Mouse (Mus musculus) limb, embryonic 12.5 days (tissue): ENCODE results near the gene Galnt6. TPM values are rescaled to one million over a fixed set of nuclear protein-coding genes. Genes with fewer than 3 reads are reported as not detected.

Source experiments
- ATAC-seq: fragments of 200-750 bp; cut with Nextera tagmentation; 2 replicates; pipeline ENCODE4 v1.8.0; 2017; ENCODE audit warnings: low read depth, moderate TSS enrichment; ENCODE audit not compliant: insufficient number of reproducible peaks, insufficient read depth, low FRiP score, low TSS enrichment
- H3K27ac ChIP-seq: fragments of 300-500 bp; sonication (generic); 2 replicates; pipeline ENCODE4 v1.5.1; 2016; ENCODE audit warnings: mild to moderate bottlenecking, moderate library complexity
- H3K27me3 ChIP-seq: fragments of 300-500 bp; sonication (generic); 2 replicates; pipeline ENCODE4 v1.6.1; 2016; ENCODE audit warnings: mild to moderate bottlenecking, moderate library complexity
- H3K36me3 ChIP-seq: fragments of 300-500 bp; sonication (generic); 2 replicates; pipeline ENCODE4 v1.6.1; 2016; ENCODE audit warnings: mild to moderate bottlenecking, moderate library complexity
- H3K4me1 ChIP-seq: fragments of 300-500 bp; sonication (generic); replicated peaks from 2 replicates; pipeline ENCODE4 v1.6.1; 2016
- H3K4me2 ChIP-seq: fragments of 300-500 bp; sonication (generic); 2 replicates; pipeline ENCODE4 v1.6.1; 2016; ENCODE audit warnings: mild to moderate bottlenecking, moderate library complexity
- H3K4me3 ChIP-seq: fragments of 300-500 bp; sonication (generic); replicated peaks from 2 replicates; pipeline ENCODE4 v1.5.1; 2016; ENCODE audit warnings: mild to moderate bottlenecking
- H3K9ac ChIP-seq: fragments of 300-500 bp; sonication (generic); replicated peaks from 2 replicates; pipeline ENCODE4 v1.6.1; 2016; ENCODE audit warnings: mild to moderate bottlenecking, moderate library complexity
- H3K9me3 ChIP-seq: fragments of 300-500 bp; sonication (generic); 2 replicates; pipeline ENCODE4 v1.6.1; 2016; ENCODE audit warnings: mild to moderate bottlenecking, moderate library complexity
- WGBS: fragments of 180-500 bp; shearing (Covaris S2); methylation state at CpG from one replicate; pipeline ENCODE4 v1.1.7; 2016; 5-methylcytosine and 5-hydroxymethylcytosine counted together
- polyA plus RNA-seq: library from polyadenylated mRNA; unstranded; fragments of >200 nt; fragmentation: Nextera tagmentation; extraction: Ambion mirVana; gene quantifications from 2 replicates; pipeline ENCODE4 v1.2.1, GENCODE M21; 2016

Gene Galnt6
- polyA plus RNA-seq, 1 experiment from 2014 or later = 0.20 TPM

DNA sequence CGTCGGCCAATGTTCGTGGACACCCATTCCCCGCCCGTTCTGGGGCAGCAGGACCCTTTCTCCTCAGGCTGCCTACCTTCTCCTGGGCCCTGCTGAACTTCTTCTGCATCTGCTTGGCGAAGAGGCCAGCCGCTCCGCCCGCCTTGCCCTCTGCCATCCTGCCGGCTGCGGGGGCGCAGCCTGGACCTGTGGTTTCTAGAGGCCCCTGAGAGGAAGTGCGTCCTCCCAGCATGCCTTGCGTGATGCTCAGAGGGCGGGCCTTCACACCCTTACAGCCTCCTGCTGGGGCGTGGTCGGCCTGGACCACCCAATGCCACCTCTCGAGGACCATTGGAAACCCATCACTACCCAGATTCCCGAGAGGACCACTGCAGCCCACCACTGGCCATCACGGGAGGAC, 59.8 kb downstream of the Galnt6 start, which contains the start of gene Bin2:
TSS of gene Bin2 (minus strand) at position 217 of the 400 bp plus-strand sequence.
- WGBS = 93% methylated on average over 19 of the region's 20 CpGs
- H3K36me3 ChIP-seq = no peaks in the 10 kb centered on the region
- peaks cover 15% of the 10 kb centered on the region for H3K27me3 ChIP-seq
- H3K4me1 ChIP-seq = no peaks in the 10 kb centered on the region; the same call in 1 of the 2 replicates
- no peak for ATAC-seq
- no peak within 1 kb of the TSS for H3K9ac ChIP-seq
- H3K27ac ChIP-seq = no peak within 1 kb of the TSS
- no peak within 1 kb of the TSS for H3K4me2 ChIP-seq
- no peak within 1 kb of the TSS for H3K4me3 ChIP-seq
- H3K9me3 ChIP-seq = no peaks in the 10 kb centered on the region

DNA sequence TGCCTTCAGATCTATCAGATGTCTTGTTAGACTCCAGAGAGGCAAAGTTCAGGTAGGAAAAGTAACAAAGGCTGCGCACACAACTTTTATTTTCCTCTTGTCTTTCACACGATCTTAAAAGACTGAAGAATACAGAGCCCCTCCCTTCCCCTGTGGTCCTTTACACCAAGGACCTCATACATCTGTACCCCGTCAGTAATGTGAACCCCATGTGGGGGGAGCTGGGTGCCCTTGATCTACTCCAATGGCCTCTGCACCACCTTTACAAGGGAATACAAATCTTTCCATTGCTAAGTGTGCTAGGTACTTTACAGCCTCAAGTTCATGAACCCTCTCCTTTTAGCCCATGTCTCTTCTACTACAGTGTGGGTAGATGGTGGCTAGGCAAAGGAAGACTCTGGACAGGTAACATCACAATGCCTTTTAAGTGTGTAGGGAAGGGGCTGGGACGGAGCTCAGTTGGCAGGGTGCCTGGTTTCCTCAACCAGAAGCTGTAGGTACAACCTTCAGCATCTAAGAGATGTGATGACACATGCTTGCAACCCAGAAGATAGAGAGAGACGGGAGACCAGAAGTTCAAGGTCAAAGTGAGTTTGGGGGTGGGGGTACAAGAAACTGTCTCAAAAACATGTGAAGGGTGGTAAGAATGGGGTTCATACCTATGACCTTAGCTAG, 61.2 kb downstream of the Galnt6 start:
- Histone ChIP-seq H3K36me3 (no peaks in the 10 kb centered on the region), H3K27ac (no peak overlapping the region), H3K4me1 (no peaks in the 10 kb centered on the region; the same call in 1 of the 2 replicates), H3K9me3 (no peaks in the 10 kb centered on the region), H3K27me3 (peaks cover 15% of the 10 kb centered on the region), H3K4me3 (no peak overlapping the region), H3K9ac (no peak overlapping the region), H3K4me2 (no peak overlapping the region)
- no peak for ATAC-seq
- 80% methylated on average over 5 of the region's 5 CpGs for WGBS

DNA sequence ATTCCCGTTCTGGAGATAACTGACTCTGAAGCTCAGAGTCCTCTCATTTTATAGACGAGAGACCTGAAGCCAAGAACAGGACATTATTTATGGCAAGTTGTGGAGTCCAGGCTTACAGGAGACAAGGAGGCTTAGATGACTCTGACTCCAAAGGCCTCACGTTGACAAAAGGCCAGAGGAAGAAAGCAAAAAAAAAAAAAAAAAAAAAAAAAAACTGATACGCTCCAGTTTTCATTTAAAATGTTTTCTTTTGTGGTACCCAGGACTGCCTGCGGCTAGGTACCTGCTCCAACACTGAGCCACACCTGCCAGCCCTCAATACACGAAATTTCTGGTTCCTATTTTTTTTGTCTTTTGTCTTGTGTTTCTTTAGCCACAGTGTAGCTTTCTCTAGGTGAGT, 61.8 kb downstream of the Galnt6 start:
- H3K4me1 ChIP-seq = no peaks in the 10 kb centered on the region; the same call in 1 of the 2 replicates
- H3K9me3 ChIP-seq = no peaks in the 10 kb centered on the region
- no peak overlapping the region for H3K9ac ChIP-seq
- H3K27me3 ChIP-seq = peaks cover 15% of the 10 kb centered on the region
- H3K4me3 ChIP-seq = no peak overlapping the region
- 58% methylated on average over 6 of the region's 6 CpGs for WGBS
- H3K36me3 ChIP-seq = no peaks in the 10 kb centered on the region
- ATAC-seq = no peak
- H3K4me2 ChIP-seq = no peak overlapping the region
- H3K27ac ChIP-seq = no peak overlapping the region

DNA sequence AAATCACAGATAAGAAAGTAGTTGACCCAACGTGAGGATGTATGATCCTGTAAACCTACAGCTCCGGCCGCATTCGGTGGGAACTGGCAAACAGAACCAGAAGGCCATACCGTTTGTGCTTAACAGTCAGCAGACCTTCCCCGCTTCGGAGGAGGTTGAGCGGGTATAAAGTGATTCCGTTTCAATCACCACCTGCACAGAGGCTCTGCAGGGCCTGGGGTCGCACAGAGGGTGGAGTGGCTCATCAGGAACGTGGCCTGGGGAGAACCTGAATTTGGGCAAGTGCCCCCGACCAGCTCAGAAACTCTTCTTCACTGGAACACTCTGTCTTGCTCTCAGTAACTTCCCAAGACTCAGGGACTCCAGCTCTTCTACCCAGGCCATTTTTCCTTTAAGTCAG, 62.3 kb downstream of the Galnt6 start:
- no peaks in the 10 kb centered on the region for H3K9me3 ChIP-seq
- no peak overlapping the region for H3K27ac ChIP-seq
- no peak overlapping the region for H3K4me2 ChIP-seq
- H3K27me3 ChIP-seq = peaks cover 15% of the 10 kb centered on the region
- no peak for ATAC-seq
- H3K36me3 ChIP-seq = no peaks in the 10 kb centered on the region
- H3K4me3 ChIP-seq = no peak overlapping the region
- H3K9ac ChIP-seq = no peak overlapping the region
- 17% methylated on average over 12 of the region's 12 CpGs for WGBS
- no peaks in the 10 kb centered on the region; the same call in 1 of the 2 replicates for H3K4me1 ChIP-seq

DNA sequence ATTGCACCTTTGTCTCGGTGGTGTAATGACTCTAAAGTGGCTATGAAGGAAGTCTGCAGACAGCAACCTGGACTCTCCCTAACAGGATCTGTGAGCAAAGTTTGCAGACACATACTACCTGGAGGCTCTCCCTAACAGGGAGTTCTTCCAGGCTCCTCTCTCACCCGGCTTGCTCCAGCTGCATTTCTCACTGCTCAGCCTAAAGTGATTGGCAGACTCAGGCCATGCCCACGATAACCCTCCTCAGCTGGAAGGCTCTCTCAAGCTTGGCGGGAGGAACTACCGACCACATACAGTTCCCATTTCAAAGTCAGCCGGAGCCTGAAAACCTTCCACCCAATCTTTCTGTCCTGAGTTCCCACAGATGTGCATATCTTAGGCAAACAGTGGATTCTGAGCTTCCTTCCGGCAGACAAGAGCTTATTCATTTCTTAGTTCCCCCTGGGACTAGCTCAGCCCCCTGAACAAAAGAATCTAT, 62.9 kb downstream of the Galnt6 start:
- H3K27ac ChIP-seq = no peak overlapping the region
- no peak overlapping the region for H3K4me2 ChIP-seq
- WGBS = 5% methylated on average over 7 of the region's 7 CpGs
- H3K4me3 ChIP-seq = no peak overlapping the region
- H3K36me3 ChIP-seq = no peaks in the 10 kb centered on the region
- ATAC-seq = no peak
- H3K4me1 ChIP-seq = no peaks in the 10 kb centered on the region; the same call in 1 of the 2 replicates
- no peaks in the 10 kb centered on the region for H3K9me3 ChIP-seq
- peaks cover 15% of the 10 kb centered on the region for H3K27me3 ChIP-seq
- no peak overlapping the region for H3K9ac ChIP-seq

DNA sequence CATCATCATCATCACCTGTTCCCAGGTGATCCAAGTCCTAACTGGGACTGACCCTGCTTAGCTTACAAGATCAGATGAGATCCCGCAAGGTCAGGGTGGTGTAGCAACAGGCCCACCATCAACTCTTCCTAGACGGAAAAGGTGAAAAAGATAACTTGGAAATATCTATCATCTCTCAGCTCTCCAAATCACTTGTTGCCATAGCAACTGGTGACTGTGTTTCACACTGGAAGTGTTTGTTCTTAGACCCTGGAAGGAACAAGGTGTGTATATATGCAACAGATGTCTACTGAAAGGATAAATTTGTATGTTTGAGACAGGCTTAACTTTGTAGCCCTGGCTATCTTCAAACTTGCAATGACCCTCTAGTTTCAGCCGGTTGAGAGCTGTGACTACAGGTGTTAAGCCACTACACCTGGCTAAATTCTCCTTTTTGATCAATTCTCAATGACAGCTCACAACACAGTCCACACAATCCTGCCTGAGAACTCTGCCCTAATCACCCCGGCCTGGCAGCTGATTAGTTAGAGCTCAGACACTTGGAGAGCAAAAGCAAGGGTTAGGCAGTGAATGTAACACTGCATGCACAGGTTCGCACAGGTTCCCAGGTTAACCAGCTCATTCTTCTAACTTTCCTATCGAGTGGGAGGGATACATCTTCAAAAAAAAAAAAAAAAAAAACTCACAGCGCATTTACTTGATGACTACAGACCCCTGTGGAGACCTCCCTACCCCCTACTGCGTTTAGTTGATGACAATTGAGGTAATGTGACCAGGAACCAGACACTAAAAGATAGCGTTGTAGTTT, 63.6 kb downstream of the Galnt6 start:
- no peak for ATAC-seq
- H3K9me3 ChIP-seq = no peaks in the 10 kb centered on the region
- peaks cover 15% of the 10 kb centered on the region for H3K27me3 ChIP-seq
- H3K27ac ChIP-seq = no peak overlapping the region
- 32% methylated on average over 9 of the region's 9 CpGs for WGBS
- H3K9ac ChIP-seq = no peak overlapping the region
- H3K4me1 ChIP-seq = no peaks in the 10 kb centered on the region; the same call in 1 of the 2 replicates
- H3K4me3 ChIP-seq = no peak overlapping the region
- H3K36me3 ChIP-seq = no peaks in the 10 kb centered on the region
- H3K4me2 ChIP-seq = no peak overlapping the region

DNA sequence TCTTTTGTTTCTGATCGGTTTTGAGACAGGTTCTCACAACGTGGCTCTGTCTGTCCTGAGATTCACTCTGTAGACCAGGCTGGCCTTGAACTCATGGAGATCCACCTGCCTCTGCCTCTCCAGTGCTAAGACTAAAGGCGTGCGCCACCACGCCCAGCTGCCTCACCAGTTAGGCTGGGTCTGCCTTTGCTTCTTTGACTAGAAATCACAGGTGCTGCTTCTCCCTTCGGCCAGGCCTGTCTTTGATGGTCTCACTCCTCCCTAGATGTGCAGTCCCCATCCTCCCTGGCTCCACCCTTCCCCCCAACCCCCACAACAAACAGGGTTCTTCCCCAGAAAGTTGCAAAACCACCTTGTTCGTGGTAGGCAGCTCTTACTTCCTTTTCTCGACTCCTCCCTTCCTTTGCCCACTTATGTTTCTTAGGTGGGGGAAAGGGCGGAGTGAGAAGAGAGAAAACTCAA, 64.3 kb downstream of the Galnt6 start:
- H3K4me3 ChIP-seq = no peak overlapping the region
- peaks cover 15% of the 10 kb centered on the region for H3K27me3 ChIP-seq
- no peaks in the 10 kb centered on the region; the same call in 1 of the 2 replicates for H3K4me1 ChIP-seq
- H3K9me3 ChIP-seq = no peaks in the 10 kb centered on the region
- no peak for ATAC-seq
- H3K9ac ChIP-seq = no peak overlapping the region
- H3K4me2 ChIP-seq = no peak overlapping the region
- WGBS = 79% methylated on average over 9 of the region's 9 CpGs
- no peaks in the 10 kb centered on the region for H3K36me3 ChIP-seq
- no peak overlapping the region for H3K27ac ChIP-seq

DNA sequence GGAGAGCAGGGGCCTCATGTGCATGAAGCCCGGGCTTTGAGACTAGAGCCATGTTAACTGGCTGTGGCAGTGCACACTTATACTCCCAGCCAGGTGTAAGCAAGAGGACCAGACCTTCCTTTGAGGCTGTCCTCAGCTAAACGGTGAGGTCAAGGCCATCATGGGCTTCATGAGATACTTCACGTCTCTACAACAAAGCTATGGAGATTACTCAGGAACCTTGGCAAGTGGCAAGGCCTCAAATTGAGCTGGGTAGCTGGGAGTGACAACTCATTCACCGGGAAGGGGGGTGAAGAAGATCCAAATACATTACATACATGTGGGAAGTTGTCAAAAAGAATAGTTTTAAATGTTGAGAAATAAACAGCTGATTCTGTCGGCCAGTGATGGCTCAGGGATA, 68.4 kb downstream of the Galnt6 start:
- Histone ChIP-seq H3K4me2 (no peak overlapping the region), H3K4me3 (no peak overlapping the region), H3K36me3 (no peaks in the 10 kb centered on the region), H3K9ac (no peak overlapping the region), H3K4me1 (no peaks in the 10 kb centered on the region), H3K9me3 (no peaks in the 10 kb centered on the region), H3K27ac (no peak overlapping the region), H3K27me3 (no peaks in the 10 kb centered on the region; the same call in none of the 2 replicates)
- 89% methylated on average over 5 of the region's 5 CpGs for WGBS
- ATAC-seq = no peak

DNA sequence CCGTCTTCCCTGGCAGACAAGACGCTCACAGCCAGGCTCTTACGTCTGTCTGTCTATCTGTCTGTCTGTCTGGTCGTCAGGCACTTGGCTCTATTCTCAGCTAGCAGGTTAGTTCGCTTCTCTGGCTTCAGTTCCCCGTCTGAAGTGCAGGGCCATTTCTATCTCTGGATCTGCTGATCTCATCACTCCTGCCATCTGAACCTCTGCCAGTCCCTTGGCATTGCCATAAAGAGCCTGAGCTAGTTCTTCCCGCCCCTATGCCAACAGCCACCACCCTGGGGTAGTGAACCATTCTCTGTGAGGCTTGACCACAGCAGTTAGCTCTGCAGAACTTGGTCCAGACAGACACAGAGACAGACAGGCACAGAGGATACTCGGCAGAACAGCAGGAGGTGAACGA, 68.9 kb downstream of the Galnt6 start:
- Histone ChIP-seq H3K4me1 (no peaks in the 10 kb centered on the region), H3K4me3 (no peak overlapping the region), H3K27ac (no peak overlapping the region), H3K36me3 (no peaks in the 10 kb centered on the region), H3K9me3 (no peaks in the 10 kb centered on the region), H3K27me3 (no peaks in the 10 kb centered on the region; the same call in none of the 2 replicates), H3K4me2 (no peak overlapping the region), H3K9ac (no peak overlapping the region)
- no peak for ATAC-seq
- WGBS = 82% methylated on average over 9 of the region's 9 CpGs

DNA sequence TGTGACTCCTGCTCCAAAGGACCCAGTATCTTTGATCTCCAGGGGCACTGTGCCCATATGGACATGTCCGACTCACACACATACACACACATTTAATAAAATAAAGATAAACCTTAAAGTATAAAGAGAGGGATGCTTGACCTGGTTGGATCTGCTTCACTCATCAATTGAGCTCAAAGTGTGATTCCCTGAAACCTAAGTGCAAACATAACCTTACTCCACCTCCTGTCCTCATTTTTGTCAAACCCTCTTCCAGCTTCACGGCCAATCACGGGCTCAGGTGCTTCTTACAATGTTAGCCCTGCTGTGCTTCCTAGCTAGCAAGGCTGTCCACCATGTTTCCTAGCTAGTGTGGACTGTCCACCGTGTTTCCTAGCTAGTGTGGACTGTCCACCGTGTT, 74.0 kb downstream of the Galnt6 start:
- WGBS = 89% methylated on average over 5 of the region's 5 CpGs
- no peaks in the 10 kb centered on the region; the same call in 1 of the 2 replicates for H3K27me3 ChIP-seq
- H3K27ac ChIP-seq = no peak overlapping the region
- no peak for ATAC-seq
- H3K4me2 ChIP-seq = no peak overlapping the region
- no peak overlapping the region for H3K9ac ChIP-seq
- no peak overlapping the region for H3K4me3 ChIP-seq
- H3K9me3 ChIP-seq = no peaks in the 10 kb centered on the region
- H3K36me3 ChIP-seq = no peaks in the 10 kb centered on the region
- no peaks in the 10 kb centered on the region for H3K4me1 ChIP-seq

DNA sequence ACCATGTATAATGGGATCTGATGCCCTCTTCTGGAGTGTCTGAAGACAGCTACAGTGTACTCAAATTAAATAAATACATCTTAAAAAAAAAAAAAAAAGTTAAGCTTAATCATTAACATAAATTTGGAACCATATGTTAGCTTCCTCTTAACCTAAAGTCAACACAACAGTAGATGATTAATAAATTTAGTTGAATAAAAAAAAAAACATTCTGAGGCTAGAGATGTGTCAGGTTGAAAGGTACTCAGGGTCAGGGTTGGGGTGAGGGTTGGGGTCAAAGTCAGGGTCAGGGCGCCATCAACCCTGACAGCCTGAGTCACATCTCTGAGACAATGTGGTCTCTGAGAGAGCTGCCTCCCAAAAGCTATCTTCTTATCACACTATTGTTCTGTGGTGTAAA, 74.9 kb downstream of the Galnt6 start:
- Histone ChIP-seq H3K4me1 (no peaks in the 10 kb centered on the region), H3K4me2 (no peak overlapping the region), H3K4me3 (no peak overlapping the region), H3K9me3 (no peaks in the 10 kb centered on the region), H3K27ac (no peak overlapping the region), H3K27me3 (no peaks in the 10 kb centered on the region; the same call in 1 of the 2 replicates), H3K36me3 (no peaks in the 10 kb centered on the region), H3K9ac (no peak overlapping the region)
- WGBS = 85% methylated on average over 1 of the region's 1 CpGs
- no peak for ATAC-seq
